In genomic region chr7:19147497-19148045, GRCm38 (mm10) we compare ENCODE assay signal across 10 mouse cellular contexts. TPM values are rescaled to one million over a fixed set of nuclear protein-coding genes. Genes with fewer than 3 reads are reported as not detected.
DNase-seq lines count a peak whose midpoint lies in the region; ATAC-seq lines count a peak whose summit lies in the region.
"Had no signal": no experiment of that assay in that cellular context is flagged by ENCODE, and none has a peak within 500 bp of the region (broad histone marks: within the 10 kb centered on the region; RNA-seq: fewer than 3 reads in every experiment).

No protein-coding gene starts in this region.

- H3K27me3 ChIP-seq in erythroblast, embryonic 14.5 days (ENCODE audit: control insufficient read depth), result peaks cover 13% of the 10 kb centered on the region
- H3K27me3 ChIP-seq in neural tube, embryonic 12.5 days (replicated peaks), result no peaks in the 10 kb centered on the region
- no peaks in the 10 kb centered on the region for H3K27me3 ChIP-seq in limb, embryonic 15.5 days

- peak overlapping the region; percentile 81 for H3K4me3 ChIP-seq in erythroblast, embryonic 14.5 days (replicated peaks)
- H3K4me3 ChIP-seq in neural tube, embryonic 12.5 days, result no peak overlapping the region
- H3K4me3 ChIP-seq in limb, embryonic 15.5 days, result peak overlapping the region; percentile 72

- peaks cover 50% of the 10 kb centered on the region for H3K4me1 ChIP-seq in erythroblast, embryonic 14.5 days (ENCODE audit: control insufficient read depth)
- peaks cover 22% of the 10 kb centered on the region for H3K4me1 ChIP-seq in neural tube, embryonic 12.5 days
- peaks cover 23% of the 10 kb centered on the region for H3K4me1 ChIP-seq in limb, embryonic 15.5 days

- DNase-seq in neural tube, embryonic 10.5 days (ENCODE audit: extremely low spot score, low spot score), result no peak
- no peak for DNase-seq in frontal cortex, postnatal 36 days (ENCODE audit: low spot score in 2 of 2)
- no peak for DNase-seq in ovary, postnatal 14 days (ENCODE audit: low spot score)
- DNase-seq in lung, postnatal 36 days, result no peak
- DNase-seq: left cerebral cortex, postnatal 4 days had no signal

- H3K36me3 ChIP-seq in erythroblast, embryonic 14.5 days (ENCODE audit: control insufficient read depth), result peaks cover 21% of the 10 kb centered on the region
- H3K36me3 ChIP-seq in neural tube, embryonic 12.5 days, result peaks cover 22% of the 10 kb centered on the region
- H3K36me3 ChIP-seq in limb, embryonic 15.5 days, result peaks cover 23% of the 10 kb centered on the region

- H3K4me2 ChIP-seq in neural tube, embryonic 12.5 days (replicated peaks), result peak overlapping the region; percentile 80
- no peak overlapping the region for H3K4me2 ChIP-seq in limb, embryonic 15.5 days

- no peak for ATAC-seq in erythroblast, adult 5-6 weeks (replicated peaks; ENCODE audit: low FRiP score, poor library complexity, severe bottlenecking)
- no peak for ATAC-seq in neural tube, embryonic 12.5 days (ENCODE audit: low FRiP score, low read depth)
- no peak for ATAC-seq in limb, embryonic 15.5 days (ENCODE audit: insufficient number of reproducible peaks, low FRiP score, low TSS enrichment, low read depth)
- ATAC-seq: intestine, postnatal 0 days had no signal

- no peak overlapping the region for H3K9ac ChIP-seq in neural tube, embryonic 12.5 days
- H3K9ac ChIP-seq in limb, embryonic 15.5 days, result no peak overlapping the region

- WGBS in neural tube, embryonic 12.5 days, result 59% methylated on average over 6 of the region's 6 CpGs
- WGBS in limb, embryonic 15.5 days, result 45% methylated on average over 6 of the region's 6 CpGs

- H3K27ac ChIP-seq in neural tube, embryonic 12.5 days, result no peak overlapping the region
- H3K27ac ChIP-seq in limb, embryonic 15.5 days, result no peak overlapping the region

- H3K9me3 ChIP-seq in erythroblast, embryonic 14.5 days (ENCODE audit: control insufficient read depth, low read length), result no peaks in the 10 kb centered on the region
- H3K9me3 ChIP-seq in neural tube, embryonic 12.5 days, result no peaks in the 10 kb centered on the region
- H3K9me3 ChIP-seq in limb, embryonic 15.5 days, result no peaks in the 10 kb centered on the region

RNA-seq across cellular contexts. Expression of gene Qpctl, which starts 1.5 kb away (rescaled TPM):
- polyA plus RNA-seq in erythroblast, embryonic 14.5 days (2012), result 0.61 and 0.66 TPM in 2 replicates
- 1.3 and 6.7 TPM in 2 replicates for total RNA-seq in erythroblast, adult 5-6 weeks (2015; ENCODE audit: low replicate concordance)
- total RNA-seq in erythroblast, adult 5-6 weeks (2017; ENCODE audit: low replicate concordance), result 0.70 and 1.3 TPM in 2 replicates
- 19.5 and 20.9 TPM in 2 replicates for polyA plus RNA-seq in neural tube, embryonic 12.5 days (2016; fragmentation: Nextera tagmentation; extraction: Ambion mirVana)
- 13.7 and 13.8 TPM in 2 replicates for polyA plus RNA-seq in limb, embryonic 15.5 days (2015; fragmentation: Nextera tagmentation; extraction: Ambion mirVana)

RNA-seq across cellular contexts. Expression of gene Snrpd2, which starts 2.0 kb away (rescaled TPM):
- 9.5 and 12.3 TPM in 2 replicates for polyA plus RNA-seq in erythroblast, embryonic 14.5 days (2012)
- 15.0 TPM in 2 replicates for total RNA-seq in erythroblast, adult 5-6 weeks (2015; ENCODE audit: low replicate concordance)
- 20.2 and 22.0 TPM in 2 replicates for total RNA-seq in erythroblast, adult 5-6 weeks (2017; ENCODE audit: low replicate concordance)
- 124 and 133 TPM in 2 replicates for polyA plus RNA-seq in neural tube, embryonic 12.5 days (2016; fragmentation: Nextera tagmentation; extraction: Ambion mirVana)
- polyA plus RNA-seq in limb, embryonic 15.5 days (2015; fragmentation: Nextera tagmentation; extraction: Ambion mirVana), result 124 and 130 TPM in 2 replicates

RNA-seq across cellular contexts. Expression of gene Gipr, which starts 18.4 kb away (rescaled TPM):
- polyA plus RNA-seq in erythroblast, embryonic 14.5 days (2012), result not detected in 2 replicates
- 0.42 TPM in 1 of 2 replicates, not detected in the other for total RNA-seq in erythroblast, adult 5-6 weeks (2015; ENCODE audit: low replicate concordance)
- not detected in 2 replicates for total RNA-seq in erythroblast, adult 5-6 weeks (2017; ENCODE audit: low replicate concordance)
- polyA plus RNA-seq in neural tube, embryonic 12.5 days (2016; fragmentation: Nextera tagmentation; extraction: Ambion mirVana), result 1.1 and 1.8 TPM in 2 replicates
- 1.0 and 1.2 TPM in 2 replicates for polyA plus RNA-seq in limb, embryonic 15.5 days (2015; fragmentation: Nextera tagmentation; extraction: Ambion mirVana)

RNA-seq across cellular contexts. Expression of gene Fbxo46, which starts 27.9 kb away (rescaled TPM):
- 1.9 TPM in 2 replicates for polyA plus RNA-seq in erythroblast, embryonic 14.5 days (2012)
- 0.21 and 0.77 TPM in 2 replicates for total RNA-seq in erythroblast, adult 5-6 weeks (2015; ENCODE audit: low replicate concordance)
- total RNA-seq in erythroblast, adult 5-6 weeks (2017; ENCODE audit: low replicate concordance), result 2.1 and 2.5 TPM in 2 replicates
- polyA plus RNA-seq in neural tube, embryonic 12.5 days (2016; fragmentation: Nextera tagmentation; extraction: Ambion mirVana), result 18.3 and 19.9 TPM in 2 replicates
- polyA plus RNA-seq in limb, embryonic 15.5 days (2015; fragmentation: Nextera tagmentation; extraction: Ambion mirVana), result 16.1 and 16.9 TPM in 2 replicates

RNA-seq across cellular contexts. Expression of gene Eml2, which starts 28.6 kb away (rescaled TPM):
- 0.25 and 0.57 TPM in 2 replicates for polyA plus RNA-seq in erythroblast, embryonic 14.5 days (2012)
- 1.5 and 2.1 TPM in 2 replicates for total RNA-seq in erythroblast, adult 5-6 weeks (2015; ENCODE audit: low replicate concordance)
- 2.8 and 3.7 TPM in 2 replicates for total RNA-seq in erythroblast, adult 5-6 weeks (2017; ENCODE audit: low replicate concordance)
- polyA plus RNA-seq in neural tube, embryonic 12.5 days (2016; fragmentation: Nextera tagmentation; extraction: Ambion mirVana), result 5.1 and 6.6 TPM in 2 replicates
- 8.7 and 12.8 TPM in 2 replicates for polyA plus RNA-seq in limb, embryonic 15.5 days (2015; fragmentation: Nextera tagmentation; extraction: Ambion mirVana)
